Mouse (Mus musculus) gastrocnemius, adult 2 months (tissue): ENCODE results near the gene Scfd2. TPM values are rescaled to one million over a fixed set of nuclear protein-coding genes. Genes with fewer than 3 reads are reported as not detected.
A peak's percentile ranks its signal among the peaks of the same experiment; 100 is the strongest.

Source experiments
- DNase-seq: peaks from one replicate; pipeline ENCODE4 v3.0.0; 2022
- H3K27ac ChIP-seq: fragments of 200-600 bp; 2 replicates; pipeline ENCODE4 v1.8.1; 2022; ENCODE audit warnings: mild to moderate bottlenecking
- H3K4me3 ChIP-seq: fragments of 200-600 bp; 2 replicates; pipeline ENCODE4 v1.8.1; 2022; ENCODE audit warnings: mild to moderate bottlenecking, moderate library complexity
- CTCF ChIP-seq: fragments of 200-600 bp; IDR thresholded peaks from 2 replicates; pipeline ENCODE4 v1.8.1; 2022; ENCODE audit warnings: antibody characterized with exemption, mild to moderate bottlenecking, moderate library complexity
- intact Hi-C: fragments of 180-260 bp; cut with DNase I; formaldehyde crosslinking; loops from one replicate; pipeline ENCODE4 v1.15.1; 2025
- total RNA-seq, 2 experiments: library from RNA; stranded (reverse); gene quantifications; 2 replicates each; pipeline ENCODE4 v1.2.3; 2021

Scfd2 gene
- total RNA-seq, 2 experiments from 2014 or later = 10.3 to 11.7 TPM

DNA sequence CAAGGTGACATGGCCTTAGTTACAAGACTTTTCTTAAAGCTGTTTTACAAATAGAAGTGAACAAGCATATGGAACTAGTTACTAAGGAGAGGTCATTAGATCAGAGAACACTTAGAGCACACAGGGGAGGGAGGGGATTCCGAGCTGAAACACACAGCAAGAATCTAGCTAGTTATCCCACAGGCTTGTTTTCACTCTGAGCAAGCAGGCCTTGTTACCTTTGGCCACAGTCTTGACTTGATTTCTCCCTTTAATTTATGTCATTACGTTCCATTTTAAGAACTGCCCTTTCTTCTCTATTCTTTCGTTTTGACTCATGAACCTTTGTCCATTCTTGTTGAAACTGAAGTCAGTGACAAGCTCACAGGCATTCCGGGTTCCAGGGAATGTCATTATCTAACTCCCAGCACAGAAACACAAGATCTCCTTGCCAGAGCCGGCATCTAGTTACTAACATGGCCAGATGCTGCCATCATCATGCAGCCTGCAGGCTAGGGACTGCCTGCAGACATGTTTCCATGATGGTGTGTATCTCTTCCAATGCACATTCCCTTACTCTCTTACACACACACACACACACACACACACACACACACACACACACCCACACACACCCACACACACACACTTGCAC lies 263.7 kb downstream of the Scfd2 start:
- no peak for TF ChIP-seq CTCF
- Histone ChIP-seq H3K4me3 (no peak overlapping the region), H3K27ac (no peak overlapping the region)
- intact Hi-C loops = no loop called here
- DNase-seq = no peak

- no peak overlapping the region for H3K27ac ChIP-seq
Observed at GRCm38 (mm10) chr5:74267196-74267595, 264.4 kb downstream of the Scfd2 start.

DNA sequence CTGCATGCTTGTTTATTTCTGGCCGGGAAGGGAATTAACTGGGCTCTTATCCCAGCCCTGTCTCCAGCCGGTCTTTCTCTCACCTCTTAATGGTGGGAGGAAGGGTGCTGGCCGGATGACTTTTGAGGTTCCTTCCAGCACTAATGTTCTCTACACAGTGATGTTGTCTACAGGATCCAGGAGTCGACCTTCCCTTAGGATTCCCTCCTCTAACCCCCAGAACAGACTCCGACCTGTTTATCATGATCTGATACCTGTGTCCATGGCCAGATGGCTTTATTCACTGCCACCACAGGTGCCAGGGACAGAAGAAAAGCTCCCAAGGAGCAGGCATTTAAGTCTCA lies 265.1 kb downstream of the Scfd2 start:
- intact Hi-C loops = no loop called here
- no peak for TF ChIP-seq CTCF

More at GRCm38 (mm10) chr5:74267196-74267595, 264.4 kb downstream of the Scfd2 start:
- intact Hi-C loops = no loop called here
- TF ChIP-seq CTCF = no peak
- H3K4me3 ChIP-seq = no peak overlapping the region
- DNase-seq = no peak

GRCm38 (mm10) chr5:74265601-74266475 lies 265.7 kb downstream of the Scfd2 start:
- no peak for TF ChIP-seq CTCF
- DNase-seq = no peak
- H3K4me3 ChIP-seq = no peak overlapping the region
- intact Hi-C loops = no loop called here
- H3K27ac ChIP-seq = no peak overlapping the region

More for the DNA sequence above, 265.1 kb downstream of the Scfd2 start:
- H3K27ac ChIP-seq = no peak overlapping the region
- no peak for DNase-seq
- no peak overlapping the region for H3K4me3 ChIP-seq

GRCm38 (mm10) chr5:74265151-74265550 lies 266.4 kb downstream of the Scfd2 start:
- no peak for DNase-seq
- H3K4me3 ChIP-seq = no peak overlapping the region
- intact Hi-C loops = no loop called here
- H3K27ac ChIP-seq = no peak overlapping the region
- TF ChIP-seq CTCF = no peak

DNA sequence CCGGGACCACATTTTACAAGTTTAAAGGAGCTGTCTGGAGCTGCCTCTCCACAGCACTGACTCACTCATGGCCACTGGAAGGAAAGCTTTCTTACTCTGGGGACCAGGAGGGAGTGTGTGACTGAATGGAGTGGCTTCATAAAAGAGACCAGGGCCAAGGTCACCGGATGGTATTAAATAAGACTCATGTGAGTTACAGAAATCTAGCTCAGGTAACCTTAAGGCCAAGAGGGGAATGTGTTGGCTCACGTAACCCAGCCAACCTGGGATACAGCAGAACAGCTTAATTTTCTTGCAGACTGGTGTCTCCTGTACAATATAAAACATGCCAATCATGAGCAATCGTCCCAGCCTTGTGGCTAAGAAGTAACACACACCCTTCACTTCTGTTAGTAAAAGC lies 267.0 kb downstream of the Scfd2 start:
- TF ChIP-seq CTCF = no peak
- H3K27ac ChIP-seq = no peak overlapping the region
- no peak for DNase-seq
- intact Hi-C loops = loop anchor here (5.0 kb wide), 1 partner anchor 197 kb away; the partner anchor contains the start of gene Usp46
- no peak overlapping the region for H3K4me3 ChIP-seq

- peak overlapping the region; percentile 43; the same call in 1 of the 2 replicates for H3K27ac ChIP-seq
- no peak overlapping the region for H3K4me3 ChIP-seq
- no peak for DNase-seq
- TF ChIP-seq CTCF = no peak
- intact Hi-C loops = loop anchor here (5.0 kb wide), 1 partner anchor 194 kb away; the partner anchor contains the start of gene Usp46
Observed at GRCm38 (mm10) chr5:74261016-74261415, 270.5 kb downstream of the Scfd2 start.

DNA sequence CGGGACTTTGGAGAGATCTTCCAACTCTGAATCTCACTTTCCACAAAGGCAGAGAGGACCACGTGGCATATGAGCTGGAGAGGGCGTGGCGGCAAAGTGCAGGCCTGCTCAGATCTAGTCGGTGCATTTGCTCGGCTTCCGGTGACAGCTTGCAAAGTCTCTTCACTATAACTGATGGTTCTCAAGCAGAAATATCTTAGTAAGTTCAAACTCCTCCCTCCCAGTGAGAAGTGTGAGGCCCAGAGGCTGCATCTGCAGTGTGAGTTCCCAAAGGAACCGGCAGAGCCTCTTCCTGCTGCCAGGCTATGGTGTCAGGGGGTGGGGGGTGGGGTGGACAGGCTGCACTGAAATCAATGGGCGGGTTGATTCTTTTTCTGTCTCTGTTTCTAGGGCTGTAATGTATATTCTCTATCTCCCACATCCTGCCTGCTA lies 271.2 kb downstream of the Scfd2 start:
- DNase-seq = no peak
- Histone ChIP-seq H3K27ac (peak overlapping the region; percentile 43; the same call in 1 of the 2 replicates), H3K4me3 (no peak overlapping the region)
- TF ChIP-seq CTCF = no peak
- intact Hi-C loops = loop anchor here (5.0 kb wide), 1 partner anchor 193 kb away; the partner anchor contains the start of gene Usp46

DNA sequence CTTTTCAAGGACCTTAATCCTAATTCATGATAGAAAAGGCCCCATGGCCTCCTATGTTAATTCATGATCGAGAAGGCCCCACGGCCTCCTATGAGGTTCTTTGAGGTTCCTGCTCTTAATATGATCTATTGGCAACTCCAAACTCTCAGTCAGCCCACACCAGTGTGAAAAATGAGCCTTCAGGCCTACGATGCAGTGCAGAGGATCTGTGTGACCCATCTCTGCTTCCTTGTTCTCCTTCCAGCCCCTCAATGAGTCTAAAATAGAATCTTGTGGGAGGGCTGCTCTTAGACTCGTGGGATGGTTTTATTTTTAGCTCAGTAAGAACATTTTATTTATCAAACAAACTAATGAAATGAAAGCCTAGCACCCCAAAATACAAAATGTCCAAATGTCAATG lies 274.9 kb downstream of the Scfd2 start:
- Histone ChIP-seq H3K4me3 (no peak overlapping the region), H3K27ac (peak overlapping the region; percentile 79)
- TF ChIP-seq CTCF = no peak
- DNase-seq = peak; percentile 48
- intact Hi-C loops = loop anchor here (5.0 kb wide), 1 partner anchor 164 kb away; no protein-coding TSS in a partner anchor

- no peak for DNase-seq
- intact Hi-C loops = loop anchor here (5.0 kb wide), 2 partner anchors 108 to 163 kb away; no protein-coding TSS in a partner anchor
- peak overlapping the region; percentile 79; the same call in 1 of the 2 replicates for H3K27ac ChIP-seq
- no peak overlapping the region for H3K4me3 ChIP-seq
- TF ChIP-seq CTCF = no peak
Observed at GRCm38 (mm10) chr5:74254996-74255395, 276.6 kb downstream of the Scfd2 start.

DNA sequence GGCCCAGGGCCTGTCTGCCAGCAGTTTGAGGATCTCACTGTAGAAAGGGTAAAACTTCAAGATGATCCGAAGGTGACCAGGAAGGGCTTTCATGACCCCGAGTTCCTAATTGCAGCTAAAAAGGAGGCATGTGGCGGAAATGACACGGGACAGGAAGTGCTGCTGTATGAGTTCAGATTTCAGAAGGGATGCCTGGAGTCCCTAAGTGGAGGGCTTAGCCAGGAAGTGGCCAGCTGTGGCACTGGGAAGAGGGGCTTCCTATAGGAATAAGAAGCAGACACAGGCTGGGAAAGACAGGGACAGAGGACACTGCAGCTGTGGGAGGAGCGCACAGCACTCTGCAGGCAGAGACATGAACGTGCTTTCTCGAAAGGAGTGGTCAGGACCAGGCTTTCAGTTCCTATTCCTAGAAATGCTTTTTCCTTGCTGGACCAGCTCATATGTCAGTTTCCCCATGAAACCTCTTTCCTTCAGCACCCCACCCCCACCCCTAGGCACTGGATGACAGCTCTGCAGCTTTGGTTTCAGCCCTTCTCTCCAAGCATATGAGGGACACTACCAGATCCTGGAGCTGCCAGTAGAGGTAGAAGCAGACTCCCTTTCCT lies 277.7 kb downstream of the Scfd2 start:
- Histone ChIP-seq H3K4me3 (peak overlapping the region; percentile 13; the same call in 1 of the 2 replicates), H3K27ac (peak overlapping the region; percentile 21)
- TF ChIP-seq CTCF = no peak
- intact Hi-C loops = loop anchor here (5.0 kb wide), 1 partner anchor 107 kb away; no protein-coding TSS in a partner anchor
- no peak for DNase-seq

DNA sequence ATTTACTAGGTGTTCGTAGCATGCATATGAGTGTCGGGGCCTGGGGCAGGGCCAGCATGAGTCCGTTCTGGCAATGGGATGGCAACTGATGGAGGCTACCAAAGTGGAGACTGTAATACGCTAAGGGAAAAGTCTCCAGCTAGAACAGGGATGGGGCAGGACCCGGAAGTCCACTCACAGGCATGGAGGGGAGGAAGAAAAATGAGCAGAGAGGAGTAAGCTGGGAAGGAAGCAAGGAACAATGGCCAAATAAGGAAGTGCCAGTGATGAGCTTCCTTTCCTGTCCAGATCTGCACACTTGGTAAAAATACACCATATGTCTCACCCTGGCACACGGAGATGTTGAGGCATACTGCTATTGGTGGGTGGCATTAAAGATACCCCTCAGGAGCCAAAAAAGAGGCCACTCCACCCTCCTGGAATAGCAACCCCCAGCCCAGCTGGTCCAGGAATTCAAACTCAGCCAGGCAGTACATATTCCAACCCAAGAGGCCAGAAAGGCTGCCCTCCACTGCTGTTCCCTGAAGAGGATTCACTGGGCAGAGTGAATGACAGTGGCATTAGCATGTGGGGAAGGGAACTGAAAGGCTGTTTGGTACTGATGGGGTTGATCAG lies 278.8 kb downstream of the Scfd2 start:
- no peak overlapping the region for H3K4me3 ChIP-seq
- no peak for TF ChIP-seq CTCF
- intact Hi-C loops = loop anchor here (5.0 kb wide), 1 partner anchor 105 kb away; no protein-coding TSS in a partner anchor
- H3K27ac ChIP-seq = no peak overlapping the region
- DNase-seq = no peak
